Mouse (Mus musculus) liver, embryonic 11.5 days (tissue): ENCODE results near the gene Bptf. TPM values are rescaled to one million over a fixed set of nuclear protein-coding genes. Genes with fewer than 3 reads are reported as not detected.

Experiments
- ATAC-seq: fragments of 200-750 bp; cut with Nextera tagmentation; replicated peaks from 2 replicates; pipeline ENCODE4 v1.8.0; 2017; ENCODE audit warnings: moderate number of reproducible peaks, mild to moderate bottlenecking, moderate TSS enrichment, moderate library complexity; ENCODE audit not compliant: low FRiP score
- DNase-seq: peaks from one replicate; pipeline ENCODE4 v3.0.0-alpha.2; 2017; ENCODE audit warnings: low spot score
- H3K27ac ChIP-seq: fragments of 300-500 bp; sonication (generic); 2 replicates; pipeline ENCODE4 v1.5.1; 2014; ENCODE audit warnings: mild to moderate bottlenecking, low read depth, low read length, control low read depth
- H3K27me3 ChIP-seq: fragments of 300-500 bp; sonication (generic); replicated peaks from 2 replicates; pipeline ENCODE4 v1.6.1; 2014; ENCODE audit warnings: low read length, mixed read lengths; ENCODE audit not compliant: control insufficient read depth, insufficient read depth
- H3K36me3 ChIP-seq: fragments of 300-500 bp; sonication (generic); 2 replicates; pipeline ENCODE4 v1.6.1; 2014; ENCODE audit warnings: mild to moderate bottlenecking, low read length, moderate library complexity, mixed read lengths; ENCODE audit not compliant: control insufficient read depth, insufficient read depth
- H3K4me1 ChIP-seq: fragments of 300-500 bp; sonication (generic); replicated peaks from 2 replicates; pipeline ENCODE4 v1.6.1; 2014; ENCODE audit warnings: low read length, mixed read lengths; ENCODE audit not compliant: control insufficient read depth, insufficient read depth
- H3K4me2 ChIP-seq: fragments of 300-500 bp; sonication (generic); 2 replicates; pipeline ENCODE4 v1.6.1; 2014; ENCODE audit warnings: mild to moderate bottlenecking, control low read depth, moderate library complexity
- H3K4me3 ChIP-seq: fragments of 300-500 bp; sonication (generic); 2 replicates; pipeline ENCODE4 v1.5.1; 2014; ENCODE audit warnings: low read depth, low read length, control low read depth
- H3K9ac ChIP-seq: fragments of 300-500 bp; sonication (generic); 2 replicates; pipeline ENCODE4 v1.6.1; 2014; ENCODE audit warnings: low read depth, low read length, control low read depth
- H3K9me3 ChIP-seq: fragments of 300-500 bp; sonication (generic); 2 replicates; pipeline ENCODE4 v1.6.1; 2016; ENCODE audit warnings: low read length, inconsistent platforms, mixed read lengths; ENCODE audit not compliant: control insufficient read depth
- WGBS: fragments of 180-500 bp; shearing (Covaris S2); extraction: QIAGEN DNeasy Blood & Tissue Kit; methylation state at CpG from one replicate; pipeline ENCODE4 v1.1.7; 2014; 5-methylcytosine and 5-hydroxymethylcytosine counted together
- polyA plus RNA-seq: library from polyadenylated mRNA; unstranded; fragments of >200 nt; fragmentation: Nextera tagmentation; extraction: Ambion mirVana; gene quantifications from 2 replicates; pipeline ENCODE4 v1.2.1, GENCODE M21; 2014

The Bptf gene
- polyA plus RNA-seq, 1 experiment from 2014 or later = 27.9 TPM

- H3K9ac ChIP-seq = no peak overlapping the region
- H3K4me2 ChIP-seq = no peak overlapping the region
- no peak overlapping the region for H3K27ac ChIP-seq
- H3K4me3 ChIP-seq = no peak overlapping the region
- H3K9me3 ChIP-seq = no peaks in the 10 kb centered on the region
- ATAC-seq = no peak
- WGBS = 88% methylated on average over 5 of the region's 5 CpGs
- no peaks in the 10 kb centered on the region for H3K27me3 ChIP-seq
- peaks cover 23% of the 10 kb centered on the region; the same call in 1 of the 2 replicates for H3K36me3 ChIP-seq
- no peak for DNase-seq
- H3K4me1 ChIP-seq = no peaks in the 10 kb centered on the region
Measured at GRCm38 (mm10) chr11:107096973-107097372, 35.0 kb downstream of the Bptf start.

- H3K9ac ChIP-seq = no peak overlapping the region
- no peak overlapping the region for H3K4me2 ChIP-seq
- ATAC-seq (no peak), DNase-seq (no peak)
- H3K4me1 ChIP-seq = no peaks in the 10 kb centered on the region
- peaks cover 21% of the 10 kb centered on the region; the same call in 1 of the 2 replicates for H3K36me3 ChIP-seq
- no peaks in the 10 kb centered on the region for H3K9me3 ChIP-seq
- no peaks in the 10 kb centered on the region for H3K27me3 ChIP-seq
- WGBS = 88% methylated on average over 7 of the region's 7 CpGs
- no peak overlapping the region for H3K4me3 ChIP-seq
- no peak overlapping the region for H3K27ac ChIP-seq
Measured at GRCm38 (mm10) chr11:107093871-107094270, 38.1 kb downstream of the Bptf start.

- Histone ChIP-seq H3K4me1 (no peaks in the 10 kb centered on the region), H3K4me2 (no peak overlapping the region; the same call in 1 of the 2 replicates), H3K27me3 (no peaks in the 10 kb centered on the region), H3K27ac (no peak overlapping the region), H3K4me3 (no peak overlapping the region), H3K9ac (no peak overlapping the region), H3K36me3 (peaks cover 16% of the 10 kb centered on the region; the same call in 1 of the 2 replicates), H3K9me3 (no peaks in the 10 kb centered on the region)
- WGBS = 74% methylated on average over 7 of the region's 7 CpGs
- DNase-seq = no peak
- ATAC-seq = peak; percentile 91
Measured at GRCm38 (mm10) chr11:107092637-107093036, 39.3 kb downstream of the Bptf start.

- H3K4me2 ChIP-seq = no peak overlapping the region
- no peaks in the 10 kb centered on the region for H3K27me3 ChIP-seq
- no peaks in the 10 kb centered on the region for H3K9me3 ChIP-seq
- WGBS = 56% methylated on average over 5 of the region's 5 CpGs
- ATAC-seq (no peak), DNase-seq (no peak)
- no peak overlapping the region for H3K9ac ChIP-seq
- H3K27ac ChIP-seq = no peak overlapping the region
- H3K4me3 ChIP-seq = no peak overlapping the region
- peaks cover 3% of the 10 kb centered on the region; the same call in 1 of the 2 replicates for H3K4me1 ChIP-seq
- peaks cover 17% of the 10 kb centered on the region; the same call in 1 of the 2 replicates for H3K36me3 ChIP-seq
Measured at GRCm38 (mm10) chr11:107085866-107086265, 46.1 kb downstream of the Bptf start.

- 85% methylated on average over 5 of the region's 5 CpGs for WGBS
- Histone ChIP-seq H3K9me3 (no peaks in the 10 kb centered on the region), H3K4me2 (no peak overlapping the region), H3K27ac (no peak overlapping the region), H3K4me1 (peaks cover 3% of the 10 kb centered on the region; the same call in 1 of the 2 replicates), H3K4me3 (no peak overlapping the region), H3K36me3 (peaks cover 22% of the 10 kb centered on the region), H3K9ac (no peak overlapping the region), H3K27me3 (no peaks in the 10 kb centered on the region)
- ATAC-seq (no peak), DNase-seq (no peak)
Measured at GRCm38 (mm10) chr11:107083480-107083879, 48.4 kb downstream of the Bptf start.

GRCm38 (mm10) chr11:107065216-107065785, 66.6 kb downstream of the Bptf start:
- no peak for ATAC-seq
- Histone ChIP-seq H3K27ac (no peak overlapping the region), H3K9ac (no peak overlapping the region), H3K27me3 (no peaks in the 10 kb centered on the region), H3K36me3 (peaks cover 56% of the 10 kb centered on the region), H3K9me3 (no peaks in the 10 kb centered on the region), H3K4me1 (no peaks in the 10 kb centered on the region), H3K4me2 (no peak overlapping the region), H3K4me3 (no peak overlapping the region)
- no peak for DNase-seq
- 90% methylated on average over 11 of the region's 11 CpGs for WGBS

GRCm38 (mm10) chr11:107064590-107064989, 67.3 kb downstream of the Bptf start:
- Histone ChIP-seq H3K4me2 (no peak overlapping the region), H3K4me3 (no peak overlapping the region), H3K27ac (no peak overlapping the region), H3K27me3 (no peaks in the 10 kb centered on the region), H3K9me3 (no peaks in the 10 kb centered on the region), H3K4me1 (no peaks in the 10 kb centered on the region), H3K9ac (no peak overlapping the region), H3K36me3 (peaks cover 61% of the 10 kb centered on the region)
- DNase-seq = no peak
- no peak for ATAC-seq
- 93% methylated on average over 1 of the region's 1 CpGs for WGBS

GRCm38 (mm10) chr11:107063067-107063466, 68.9 kb downstream of the Bptf start:
- Histone ChIP-seq H3K9ac (no peak overlapping the region), H3K27ac (no peak overlapping the region), H3K4me3 (no peak overlapping the region), H3K4me1 (no peaks in the 10 kb centered on the region), H3K9me3 (no peaks in the 10 kb centered on the region), H3K27me3 (no peaks in the 10 kb centered on the region), H3K36me3 (peaks cover 69% of the 10 kb centered on the region), H3K4me2 (no peak overlapping the region)
- DNase-seq (no peak), ATAC-seq (no peak)
- WGBS = 92% methylated on average over 3 of the region's 3 CpGs

GRCm38 (mm10) chr11:107060941-107061340, 71.0 kb downstream of the Bptf start:
- Histone ChIP-seq H3K9ac (no peak overlapping the region), H3K4me2 (no peak overlapping the region), H3K36me3 (peaks cover 66% of the 10 kb centered on the region), H3K4me1 (no peaks in the 10 kb centered on the region), H3K27me3 (no peaks in the 10 kb centered on the region), H3K9me3 (no peaks in the 10 kb centered on the region), H3K4me3 (no peak overlapping the region), H3K27ac (no peak overlapping the region)
- no peak for DNase-seq
- ATAC-seq = no peak
- WGBS = 87% methylated on average over 1 of the region's 1 CpGs
